Mouse (Mus musculus): ENCODE data around the gene Oaf. TPM values are rescaled to one million over a fixed set of nuclear protein-coding genes. Genes with fewer than 3 reads are reported as not detected.
A peak's percentile ranks its signal among the peaks of the same experiment; 100 is the strongest.

Oaf gene
- polyA plus RNA-seq, 1 experiment, result 35.7 TPM

DNA sequence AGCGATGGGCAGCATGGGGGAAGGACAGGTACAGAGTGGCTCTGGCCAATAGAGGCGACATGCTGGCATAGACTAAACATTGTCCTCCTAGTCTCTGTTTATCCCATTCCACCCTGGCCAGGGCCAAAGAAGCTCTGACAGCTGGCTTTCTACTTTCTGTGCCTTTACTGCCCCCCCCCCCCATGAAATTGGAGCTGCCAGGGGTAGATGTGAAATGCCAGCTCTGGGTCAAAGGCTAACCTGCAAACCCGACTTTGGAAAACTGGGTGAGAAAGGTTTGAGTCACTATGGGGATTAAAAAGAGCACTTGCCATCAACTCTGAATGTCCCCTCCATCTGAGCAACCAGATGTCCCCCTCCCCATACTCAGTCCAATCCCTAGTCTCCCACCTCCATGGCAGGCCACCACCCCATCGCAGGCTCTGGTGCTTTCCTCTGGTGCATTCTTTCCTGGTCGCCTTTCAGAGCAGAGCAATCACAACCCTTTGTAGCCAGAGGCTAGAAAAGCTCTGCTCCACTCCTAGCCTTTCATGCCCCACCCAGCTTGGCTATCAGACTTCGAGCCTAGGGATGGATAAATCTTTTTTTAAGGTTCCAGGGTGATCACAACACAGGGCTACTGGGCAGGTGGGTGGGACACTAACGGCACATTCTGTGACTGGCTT, 2.5 kb downstream of the Oaf start:
- WGBS, result 42% methylated on average over 7 of the region's 7 CpGs
- H3K4me1 ChIP-seq (ENCODE audit: control insufficient read depth, insufficient read depth, insufficient read length, low read length), result peaks cover 12% of the 10 kb centered on the region; the same call in 1 of the 2 replicates
- no peaks in the 10 kb centered on the region for H3K27me3 ChIP-seq (ENCODE audit: control insufficient read depth, insufficient read depth, low read length)
- no peaks in the 10 kb centered on the region; the same call in 1 of the 2 replicates for H3K36me3 ChIP-seq (ENCODE audit: control insufficient read depth, insufficient read depth, low read length)
- TF ChIP-seq CTCF (IDR thresholded peaks at IDR 0.05; ENCODE audit: extremely low read depth, insufficient read length, insufficient replicate concordance, low read depth, low read length), result no peak
- TF ChIP-seq POLR2A (IDR thresholded peaks at IDR 0.05; ENCODE audit: low read depth, low read length), result no peak
- H3K4me3 ChIP-seq (ENCODE audit: low read depth, low read length), result peak overlapping the region; percentile 22; the same call in 1 of the 2 replicates
- H3K27ac ChIP-seq (ENCODE audit: insufficient read depth, low read depth, low read length), result peak overlapping the region; percentile 62

- WGBS, result 86% methylated on average over 7 of the region's 7 CpGs
- H3K4me3 ChIP-seq (ENCODE audit: low read depth, low read length), result no peak overlapping the region
- no peak for TF ChIP-seq CTCF (IDR thresholded peaks at IDR 0.05; ENCODE audit: extremely low read depth, insufficient read length, insufficient replicate concordance, low read depth, low read length)
- no peak for TF ChIP-seq POLR2A (IDR thresholded peaks at IDR 0.05; ENCODE audit: low read depth, low read length)
- peaks cover 15% of the 10 kb centered on the region for H3K4me1 ChIP-seq (ENCODE audit: control insufficient read depth, insufficient read depth, insufficient read length, low read length)
- H3K36me3 ChIP-seq (ENCODE audit: control insufficient read depth, insufficient read depth, low read length), result no peaks in the 10 kb centered on the region; the same call in 1 of the 2 replicates
- H3K27me3 ChIP-seq (ENCODE audit: control insufficient read depth, insufficient read depth, low read length), result no peaks in the 10 kb centered on the region
- no peak overlapping the region for H3K27ac ChIP-seq (ENCODE audit: insufficient read depth, low read depth, low read length)
Observed at GRCm38 (mm10) chr9:43236576-43236975, 3.1 kb downstream of the Oaf start.

GRCm38 (mm10) chr9:43236106-43236505, 3.6 kb downstream of the Oaf start:
- Histone ChIP-seq H3K4me3 (ENCODE audit: low read depth, low read length) (no peak overlapping the region), H3K4me1 (ENCODE audit: control insufficient read depth, insufficient read depth, insufficient read length, low read length) (peaks cover 19% of the 10 kb centered on the region), H3K27ac (ENCODE audit: insufficient read depth, low read depth, low read length) (no peak overlapping the region), H3K36me3 (ENCODE audit: control insufficient read depth, insufficient read depth, low read length) (no peaks in the 10 kb centered on the region; the same call in 1 of the 2 replicates), H3K27me3 (ENCODE audit: control insufficient read depth, insufficient read depth, low read length) (no peaks in the 10 kb centered on the region)
- WGBS, result 89% methylated on average over 1 of the region's 1 CpGs
- TF ChIP-seq POLR2A (IDR thresholded peaks at IDR 0.05; ENCODE audit: low read depth, low read length), result no peak
- TF ChIP-seq CTCF (IDR thresholded peaks at IDR 0.05; ENCODE audit: extremely low read depth, insufficient read length, insufficient replicate concordance, low read depth, low read length), result no peak

- Histone ChIP-seq H3K4me3 (ENCODE audit: low read depth, low read length) (no peak overlapping the region), H3K36me3 (ENCODE audit: control insufficient read depth, insufficient read depth, low read length) (peaks cover 1% of the 10 kb centered on the region; the same call in 1 of the 2 replicates), H3K4me1 (ENCODE audit: control insufficient read depth, insufficient read depth, insufficient read length, low read length) (peaks cover 24% of the 10 kb centered on the region), H3K27ac (ENCODE audit: insufficient read depth, low read depth, low read length) (no peak overlapping the region), H3K27me3 (ENCODE audit: control insufficient read depth, insufficient read depth, low read length) (no peaks in the 10 kb centered on the region)
- 68% methylated on average over 6 of the region's 6 CpGs for WGBS
- TF ChIP-seq CTCF (IDR thresholded peaks at IDR 0.05; ENCODE audit: extremely low read depth, insufficient read length, insufficient replicate concordance, low read depth, low read length) (no peak), POLR2A (IDR thresholded peaks at IDR 0.05; ENCODE audit: low read depth, low read length) (no peak)
Observed at GRCm38 (mm10) chr9:43235336-43235735, 4.4 kb downstream of the Oaf start.

- no peak for TF ChIP-seq POLR2A (IDR thresholded peaks at IDR 0.05; ENCODE audit: low read depth, low read length)
- no peak for TF ChIP-seq CTCF (IDR thresholded peaks at IDR 0.05; ENCODE audit: extremely low read depth, insufficient read length, insufficient replicate concordance, low read depth, low read length)
- peaks cover 1% of the 10 kb centered on the region; the same call in 1 of the 2 replicates for H3K36me3 ChIP-seq (ENCODE audit: control insufficient read depth, insufficient read depth, low read length)
- H3K27me3 ChIP-seq (ENCODE audit: control insufficient read depth, insufficient read depth, low read length), result no peaks in the 10 kb centered on the region
- H3K4me1 ChIP-seq (ENCODE audit: control insufficient read depth, insufficient read depth, insufficient read length, low read length), result peaks cover 29% of the 10 kb centered on the region
- no peak overlapping the region for H3K4me3 ChIP-seq (ENCODE audit: low read depth, low read length)
- WGBS, result 72% methylated on average over 5 of the region's 5 CpGs
- no peak overlapping the region for H3K27ac ChIP-seq (ENCODE audit: insufficient read depth, low read depth, low read length)
Observed at GRCm38 (mm10) chr9:43234496-43234895, 5.2 kb downstream of the Oaf start.

- Histone ChIP-seq H3K27ac (ENCODE audit: insufficient read depth, low read depth, low read length) (no peak overlapping the region), H3K4me1 (ENCODE audit: control insufficient read depth, insufficient read depth, insufficient read length, low read length) (peaks cover 39% of the 10 kb centered on the region), H3K4me3 (ENCODE audit: low read depth, low read length) (no peak overlapping the region), H3K27me3 (ENCODE audit: control insufficient read depth, insufficient read depth, low read length) (no peaks in the 10 kb centered on the region), H3K36me3 (ENCODE audit: control insufficient read depth, insufficient read depth, low read length) (peaks cover 1% of the 10 kb centered on the region; the same call in 1 of the 2 replicates)
- no peak for TF ChIP-seq CTCF (IDR thresholded peaks at IDR 0.05; ENCODE audit: extremely low read depth, insufficient read length, insufficient replicate concordance, low read depth, low read length)
- TF ChIP-seq POLR2A (IDR thresholded peaks at IDR 0.05; ENCODE audit: low read depth, low read length), result no peak
- 95% methylated on average over 1 of the region's 1 CpGs for WGBS
Observed at GRCm38 (mm10) chr9:43233515-43233914, 6.2 kb downstream of the Oaf start.

DNA sequence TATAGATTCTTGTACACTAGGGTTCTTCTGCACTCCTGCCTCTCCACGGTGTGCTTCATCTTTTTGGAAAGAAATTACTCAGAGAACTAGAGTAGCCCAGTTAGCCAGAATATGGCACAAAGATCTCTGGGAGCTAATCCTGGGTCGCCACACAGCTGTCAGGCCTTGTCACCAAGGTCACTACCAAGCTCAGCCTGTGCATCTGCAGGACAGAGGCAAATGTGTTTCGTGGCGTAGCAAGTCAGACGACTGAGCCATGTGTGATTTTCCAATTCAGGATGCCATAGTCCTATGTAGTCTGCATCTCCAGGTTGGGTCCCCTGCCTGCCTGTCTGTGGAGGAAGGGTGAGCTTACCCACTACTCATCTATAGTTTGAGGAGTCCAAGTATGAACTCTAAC, 6.7 kb downstream of the Oaf start:
- H3K36me3 ChIP-seq (ENCODE audit: control insufficient read depth, insufficient read depth, low read length), result peaks cover 1% of the 10 kb centered on the region; the same call in 1 of the 2 replicates
- H3K4me1 ChIP-seq (ENCODE audit: control insufficient read depth, insufficient read depth, insufficient read length, low read length), result peaks cover 39% of the 10 kb centered on the region
- no peaks in the 10 kb centered on the region for H3K27me3 ChIP-seq (ENCODE audit: control insufficient read depth, insufficient read depth, low read length)
- H3K27ac ChIP-seq (ENCODE audit: insufficient read depth, low read depth, low read length), result no peak overlapping the region
- 66% methylated on average over 5 of the region's 5 CpGs for WGBS
- H3K4me3 ChIP-seq (ENCODE audit: low read depth, low read length), result no peak overlapping the region
- TF ChIP-seq CTCF (IDR thresholded peaks at IDR 0.05; ENCODE audit: extremely low read depth, insufficient read length, insufficient replicate concordance, low read depth, low read length) (no peak), POLR2A (IDR thresholded peaks at IDR 0.05; ENCODE audit: low read depth, low read length) (no peak)
